ENCODE assay signal across 11 mouse cellular contexts in the genomic region with DNA sequence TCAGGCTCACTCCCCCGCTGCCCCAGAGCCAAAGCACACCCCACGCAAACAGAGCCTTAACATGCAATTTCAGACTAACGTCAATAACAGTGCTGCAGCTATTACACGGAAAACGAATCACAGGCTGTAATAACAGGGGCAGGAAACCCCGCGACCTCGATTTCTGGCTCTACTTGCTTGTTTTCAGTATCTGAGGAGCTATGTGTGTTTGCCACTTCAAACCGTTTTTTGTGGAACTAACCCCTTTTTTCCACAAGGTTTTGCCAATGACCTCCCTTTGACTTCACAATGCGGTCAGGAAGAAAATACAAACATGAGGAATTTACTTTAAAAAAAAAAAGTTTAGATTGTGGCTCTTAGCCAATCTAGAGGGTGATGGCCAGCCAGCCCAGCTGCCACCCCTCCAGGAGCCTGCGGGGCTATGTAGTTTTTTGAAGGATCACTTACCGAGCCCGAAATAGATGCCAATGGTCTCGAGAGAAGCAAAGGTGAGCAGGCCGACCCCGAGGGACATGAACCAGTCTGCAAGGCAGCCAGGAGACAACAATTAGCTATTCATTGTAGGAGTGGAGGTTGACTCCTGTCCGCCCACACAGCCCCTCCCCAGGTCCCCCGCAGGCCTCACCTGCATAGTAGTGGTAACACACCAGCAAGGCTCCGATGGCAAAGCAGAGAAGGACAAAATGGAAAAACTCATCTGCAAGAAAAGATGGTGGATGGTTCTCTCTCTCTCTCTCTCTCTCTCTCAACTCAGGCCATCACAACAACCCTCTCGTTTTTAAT. TPM values are rescaled to one million over a fixed set of nuclear protein-coding genes. Genes with fewer than 3 reads are reported as not detected.
DNase-seq lines count a peak whose midpoint lies in the region; ATAC-seq and TF ChIP-seq lines count a peak whose summit lies in the region.
"Had no signal": no experiment of that assay in that cellular context is flagged by ENCODE, and none has a peak within 500 bp of the region (broad histone marks: within the 10 kb centered on the region; RNA-seq: fewer than 3 reads in every experiment).

No protein-coding gene starts in this region.

- WGBS in kidney, embryonic 15.5 days: 37% methylated on average over 20 of the region's 20 CpGs
- WGBS in embryonic facial prominence, embryonic 15.5 days: 46% methylated on average over 20 of the region's 20 CpGs

- no peaks in the 10 kb centered on the region for H3K36me3 ChIP-seq in kidney, embryonic 15.5 days
- H3K36me3 ChIP-seq in E14TG2a.4 (ENCODE audit: insufficient read depth, low read length): peaks cover 36% of the 10 kb centered on the region
- no peaks in the 10 kb centered on the region for H3K36me3 ChIP-seq in embryonic facial prominence, embryonic 15.5 days

- H3K4me2 ChIP-seq in kidney, embryonic 15.5 days: peak overlapping the region; percentile 47
- H3K4me2 ChIP-seq in embryonic facial prominence, embryonic 15.5 days (replicated peaks): peak overlapping the region; percentile 17; the same call in 1 of the 2 replicates

- ATAC-seq in kidney, embryonic 15.5 days (replicated peaks; ENCODE audit: low FRiP score): no peak
- ATAC-seq in embryonic facial prominence, embryonic 15.5 days (ENCODE audit: insufficient number of reproducible peaks, low FRiP score, low TSS enrichment, low read depth): no peak

- peaks cover 17% of the 10 kb centered on the region for H3K4me1 ChIP-seq in kidney, embryonic 15.5 days
- H3K4me1 ChIP-seq in E14TG2a.4 (replicated peaks; ENCODE audit: low read depth, low read length): peaks cover 60% of the 10 kb centered on the region
- peaks cover 11% of the 10 kb centered on the region; the same call in 1 of the 2 replicates for H3K4me1 ChIP-seq in embryonic facial prominence, embryonic 15.5 days

- H3K9ac ChIP-seq in kidney, embryonic 15.5 days: no peak overlapping the region
- no peak overlapping the region for H3K9ac ChIP-seq in embryonic facial prominence, embryonic 15.5 days

- no peaks in the 10 kb centered on the region for H3K27me3 ChIP-seq in kidney, embryonic 15.5 days
- H3K27me3 ChIP-seq in E14TG2a.4 (ENCODE audit: insufficient read depth, low read length): no peaks in the 10 kb centered on the region
- H3K27me3 ChIP-seq in embryonic facial prominence, embryonic 15.5 days: no peaks in the 10 kb centered on the region

- no peak overlapping the region for H3K27ac ChIP-seq in gastrocnemius, adult 2 months
- H3K27ac ChIP-seq in kidney, embryonic 15.5 days: peak overlapping the region; percentile 54
- peak overlapping the region; percentile 52 for H3K27ac ChIP-seq in embryonic facial prominence, embryonic 15.5 days (replicated peaks)
- H3K27ac ChIP-seq: macrophage had no signal

- H3K4me3 ChIP-seq in gastrocnemius, adult 2 months: peak overlapping the region; percentile 11
- H3K4me3 ChIP-seq in kidney, embryonic 15.5 days (replicated peaks): 0 out of 2 replicates have a peak overlapping the region, but pooled peaks have one; percentile 10
- peak overlapping the region; percentile 81 for H3K4me3 ChIP-seq in E14TG2a.4 (replicated peaks; ENCODE audit: low read length)
- H3K4me3 ChIP-seq in embryonic facial prominence, embryonic 15.5 days (replicated peaks): no peak overlapping the region

- H3K9me3 ChIP-seq in kidney, embryonic 15.5 days (replicated peaks): no peaks in the 10 kb centered on the region
- H3K9me3 ChIP-seq in E14TG2a.4 (ENCODE audit: low read length): no peaks in the 10 kb centered on the region
- H3K9me3 ChIP-seq in embryonic facial prominence, embryonic 15.5 days (replicated peaks): no peaks in the 10 kb centered on the region

- DNase-seq in gastrocnemius, adult 2 months: no peak
- DNase-seq in gastrocnemius, postnatal 14 days: no peak
- no peak for DNase-seq in kidney, adult 18-20 months
- DNase-seq in layer of hippocampus, adult 9-10 months (ENCODE audit: low spot score): no peak
- no peak for DNase-seq in retina, embryonic 14.5 days (ENCODE audit: low spot score)
- DNase-seq: cerebellum, adult 11 months; thymus, adult 18-20 months had no signal

- no peak for TF ChIP-seq CTCF in gastrocnemius, adult 2 months (IDR thresholded peaks at IDR 0.05)
- TF ChIP-seq CTCF in E14TG2a.4 (conservative IDR thresholded peaks at IDR 0.05; ENCODE audit: low read length): no peak

- intact Hi-C loops in gastrocnemius, adult 2 months (cut with DNase I): no loop called here
- intact Hi-C loops in gastrocnemius, postnatal 14 days (cut with DNase I; ENCODE audit: low total_unique reads): no loop called here

RNA-seq across cellular contexts. Expression of a gene that starts 31.5 kb away (rescaled TPM):
- under 1 TPM in 1 of 2 experiments, not detected in 1; 0.28 TPM for total RNA-seq in gastrocnemius, adult 2 months (2021)
- total RNA-seq in gastrocnemius, postnatal 14 days (2021): under 1 TPM; 0.33 to 0.80 TPM
- polyA plus RNA-seq in kidney, embryonic 15.5 days (2015; fragmentation: Nextera tagmentation; extraction: Ambion mirVana): 1.8 and 2.2 TPM in 2 replicates
- 23.9 and 28.9 TPM in 2 replicates for polyA plus RNA-seq in embryonic facial prominence, embryonic 15.5 days (2015; fragmentation: Nextera tagmentation; extraction: Ambion mirVana)

RNA-seq across cellular contexts. Expression of a gene that starts 43.6 kb away (rescaled TPM):
- 10 to 100 TPM; 62.9 to 68.9 TPM for total RNA-seq in gastrocnemius, adult 2 months (2021)
- total RNA-seq in gastrocnemius, postnatal 14 days (2021): 10 to 100 TPM; 68.1 to 86.4 TPM
- polyA plus RNA-seq in kidney, embryonic 15.5 days (2015; fragmentation: Nextera tagmentation; extraction: Ambion mirVana): 35.2 and 37.4 TPM in 2 replicates
- 33.6 and 33.7 TPM in 2 replicates for polyA plus RNA-seq in embryonic facial prominence, embryonic 15.5 days (2015; fragmentation: Nextera tagmentation; extraction: Ambion mirVana)

RNA-seq across cellular contexts. Expression of a gene that starts 54.3 kb away (rescaled TPM):
- 100 to 1,000 TPM; 129 to 136 TPM for total RNA-seq in gastrocnemius, adult 2 months (2021)
- total RNA-seq in gastrocnemius, postnatal 14 days (2021): 10 to 100 TPM; 88.8 to 92.8 TPM
- 87.0 and 94.9 TPM in 2 replicates for polyA plus RNA-seq in kidney, embryonic 15.5 days (2015; fragmentation: Nextera tagmentation; extraction: Ambion mirVana)
- polyA plus RNA-seq in embryonic facial prominence, embryonic 15.5 days (2015; fragmentation: Nextera tagmentation; extraction: Ambion mirVana): 89.0 and 93.6 TPM in 2 replicates
